Mouse (Mus musculus): ENCODE data around the gene Znrf2.

DNA sequence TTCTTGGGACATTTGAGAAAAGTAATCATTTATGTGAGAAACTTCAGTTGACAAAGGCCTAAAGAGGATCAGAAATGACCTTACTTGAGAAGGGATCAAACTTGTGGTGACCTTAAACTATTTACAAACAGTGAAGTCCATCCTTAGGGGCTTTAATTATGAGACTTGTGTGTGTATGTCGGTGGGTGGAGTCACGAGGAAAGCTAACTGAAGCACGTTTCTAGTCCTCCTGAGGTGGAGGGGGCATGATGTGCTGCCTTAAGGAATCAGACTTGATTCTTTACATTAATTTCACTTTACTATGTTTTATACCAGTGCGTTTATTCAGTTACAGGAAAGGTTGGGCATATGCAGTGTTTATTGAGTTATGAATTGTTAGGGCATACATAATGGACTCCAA is 2.6 kb downstream of the Znrf2 start:
- TF ChIP-seq CTCF (IDR thresholded peaks at IDR 0.05; ENCODE audit: low read depth): no peak
- TF ChIP-seq EP300 (IDR thresholded peaks at IDR 0.05; ENCODE audit: low read depth): no peak

Measured in liver, embryonic 14.5 days (tissue).